In genomic region chr12:70111117-70111366, GRCm38 (mm10) we compare ENCODE assay signal across 8 mouse cellular contexts. TPM values are rescaled to one million over a fixed set of nuclear protein-coding genes. Genes with fewer than 3 reads are reported as not detected.
DNase-seq lines count a peak whose midpoint lies in the region; ATAC-seq and TF ChIP-seq lines count a peak whose summit lies in the region.

No protein-coding gene starts in this region.

- H3K27ac ChIP-seq in kidney, embryonic 15.5 days, result peak overlapping the region; percentile 91
- H3K27ac ChIP-seq in forebrain, embryonic 10.5 days, result peak overlapping the region; percentile 94
- peak overlapping the region; percentile 87 for H3K27ac ChIP-seq in limb, embryonic 15.5 days

- H3K9ac ChIP-seq in kidney, embryonic 15.5 days, result peak overlapping the region; percentile 73
- peak overlapping the region; percentile 79 for H3K9ac ChIP-seq in limb, embryonic 15.5 days

- H3K4me2 ChIP-seq in kidney, embryonic 15.5 days, result peak overlapping the region; percentile 94
- peak overlapping the region; percentile 94 for H3K4me2 ChIP-seq in limb, embryonic 15.5 days
- H3K4me2 ChIP-seq in myocyte (ENCODE audit: low read depth), result peak overlapping the region; percentile 92

- ATAC-seq in kidney, embryonic 15.5 days (replicated peaks; ENCODE audit: low FRiP score), result peak; percentile 68; the same call in 1 of the 2 replicates
- ATAC-seq in Patski, result peak; percentile 57
- 0 out of 2 replicates have a peak, but pooled peaks have one; percentile 16 for ATAC-seq in limb, embryonic 15.5 days (ENCODE audit: insufficient number of reproducible peaks, low FRiP score, low TSS enrichment, low read depth)

- DNase-seq in kidney, adult 18-20 months, result no peak
- DNase-seq in Patski (ENCODE audit: low read depth, low spot score), result no peak
- no peak for DNase-seq in forebrain, embryonic 10.5 days (ENCODE audit: extremely low spot score, low spot score)
- DNase-seq in cerebellum, adult 9-10 months, result no peak
- no peak for DNase-seq in right cerebral cortex, postnatal 10 days (ENCODE audit: low spot score in 2 of 2)

- no peaks in the 10 kb centered on the region for H3K9me3 ChIP-seq in kidney, embryonic 15.5 days (replicated peaks)
- no peaks in the 10 kb centered on the region for H3K9me3 ChIP-seq in forebrain, embryonic 10.5 days
- no peaks in the 10 kb centered on the region for H3K9me3 ChIP-seq in limb, embryonic 15.5 days

- H3K36me3 ChIP-seq in kidney, embryonic 15.5 days, result no peaks in the 10 kb centered on the region
- no peaks in the 10 kb centered on the region for H3K36me3 ChIP-seq in forebrain, embryonic 10.5 days (replicated peaks)
- H3K36me3 ChIP-seq in limb, embryonic 15.5 days, result no peaks in the 10 kb centered on the region
- H3K36me3 ChIP-seq in myocyte (ENCODE audit: control insufficient read depth, insufficient read depth), result no peaks in the 10 kb centered on the region

- WGBS in kidney, embryonic 15.5 days, result 0% methylated on average over 11 of the region's 16 CpGs
- WGBS in forebrain, embryonic 10.5 days, result under 1% methylated on average over 16 of the region's 16 CpGs
- under 1% methylated on average over 12 of the region's 16 CpGs for WGBS in limb, embryonic 15.5 days

- CTCF ChIA-PET in Patski (lab: Charles Lee), result interaction anchor here (1.3 kb wide), 1 partner anchor 45 kb away, joined by 3 read pairs; no protein-coding TSS in a partner anchor

- TF ChIP-seq CTCF in Patski (IDR thresholded peaks at IDR 0.05), result no peak

- POLR2A ChIA-PET in Patski (lab: Charles Lee), result no interaction called here

- H3K27me3 ChIP-seq in kidney, embryonic 15.5 days, result 0 out of 2 replicates have a peak, but pooled peaks cover 3% of the 10 kb centered on the region
- no peaks in the 10 kb centered on the region for H3K27me3 ChIP-seq in Patski
- H3K27me3 ChIP-seq in forebrain, embryonic 10.5 days (ENCODE audit: poor library complexity, severe bottlenecking), result peaks cover 93% of the 10 kb centered on the region
- H3K27me3 ChIP-seq in limb, embryonic 15.5 days, result no peaks in the 10 kb centered on the region
- H3K27me3 ChIP-seq in myocyte (ENCODE audit: control insufficient read depth, insufficient read depth, insufficient read length), result no peaks in the 10 kb centered on the region

- H3ac ChIP-seq in myocyte (ENCODE audit: control insufficient read depth, insufficient read length), result peak overlapping the region; percentile 95

- peaks cover 43% of the 10 kb centered on the region for H3K79me2 ChIP-seq in myocyte (ENCODE audit: control insufficient read depth, insufficient read depth)

- H3K4me1 ChIP-seq in kidney, embryonic 15.5 days, result peaks cover 54% of the 10 kb centered on the region
- peaks cover 57% of the 10 kb centered on the region for H3K4me1 ChIP-seq in forebrain, embryonic 10.5 days
- peaks cover 28% of the 10 kb centered on the region for H3K4me1 ChIP-seq in limb, embryonic 15.5 days

- TF ChIP-seq POLR2A in myocyte (IDR thresholded peaks at IDR 0.05; ENCODE audit: insufficient read length, low read depth), result no peak

- peak overlapping the region; percentile 86 for H3K4me3 ChIP-seq in kidney, embryonic 15.5 days (replicated peaks)
- peak overlapping the region; percentile 92 for H3K4me3 ChIP-seq in forebrain, embryonic 10.5 days
- peak overlapping the region; percentile 89 for H3K4me3 ChIP-seq in limb, embryonic 15.5 days
- H3K4me3 ChIP-seq in myocyte, result peak overlapping the region; percentile 40

- in situ Hi-C loops in Patski (cut with MboI; ENCODE audit: low pct_unique_long_range_greater_than_20kb), result no loop called here

TF ChIP-seq in myocyte, 11 proteins besides CTCF, POLR2A, EP300 and RAD21:
- TF ChIP-seq CEBPB (IDR thresholded peaks at IDR 0.05; ENCODE audit: insufficient read depth, poor library complexity, severe bottlenecking) (no peak), SRF (IDR thresholded peaks at IDR 0.05; ENCODE audit: control insufficient read depth, insufficient read length, low read depth) (no peak), USF1 (IDR thresholded peaks at IDR 0.05; ENCODE audit: low read depth) (no peak), TCF3 (IDR thresholded peaks at IDR 0.05; ENCODE audit: insufficient read length, low read depth) (no peak), POLR2AphosphoS2 (IDR thresholded peaks at IDR 0.05; ENCODE audit: insufficient read length, low read depth) (no peak)

RNA-seq across cellular contexts. Expression of gene Nin, which starts 2.5 kb away (rescaled TPM):
- polyA plus RNA-seq in kidney, embryonic 15.5 days (2015; fragmentation: Nextera tagmentation; extraction: Ambion mirVana), result 13.5 and 13.9 TPM in 2 replicates
- polyA plus RNA-seq in Patski (2021) (29.7 TPM), myocyte (2012; fragmentation: generic; extraction: Trizol) (5.0 TPM)
- 8.9 and 9.7 TPM in 2 replicates for polyA plus RNA-seq in forebrain, embryonic 10.5 days (2016; fragmentation: Nextera tagmentation; extraction: Ambion mirVana)
- 9.3 and 10.1 TPM in 2 replicates for polyA plus RNA-seq in limb, embryonic 15.5 days (2015; fragmentation: Nextera tagmentation; extraction: Ambion mirVana)

RNA-seq across cellular contexts. Expression of gene Abhd12b, which starts 42.9 kb away (rescaled TPM):
- polyA plus RNA-seq in kidney, embryonic 15.5 days (2015; fragmentation: Nextera tagmentation; extraction: Ambion mirVana), result not detected in 2 replicates
- polyA plus RNA-seq in Patski (2021), result not detected
- polyA plus RNA-seq in forebrain, embryonic 10.5 days (2016; fragmentation: Nextera tagmentation; extraction: Ambion mirVana), result not detected in 2 replicates
- 0.15 and 0.35 TPM in 2 replicates for polyA plus RNA-seq in limb, embryonic 15.5 days (2015; fragmentation: Nextera tagmentation; extraction: Ambion mirVana)
- not detected for polyA plus RNA-seq in myocyte (2012; fragmentation: generic; extraction: Trizol)

Comparison
In these comparisons a context has a peak if more than half of its experiments do, and no peak if none do; other contexts are left out.
1. ATAC-seq: peak in every context shown above with its lines; median percentile 68 in kidney, embryonic 15.5 days; 57 in Patski; 16 in limb, embryonic 15.5 days.
2. H3K4me3 ChIP-seq: peak in every context shown above with its lines; median percentile 92 in forebrain, embryonic 10.5 days; 89 in limb, embryonic 15.5 days; 86 in kidney, embryonic 15.5 days; 40 in myocyte.